Mouse (Mus musculus): ENCODE data around the gene Mpp6. TPM values are rescaled to one million over a fixed set of nuclear protein-coding genes. Genes with fewer than 3 reads are reported as not detected.

The Mpp6 gene
- polyA plus RNA-seq, 1 experiment from 2014 or later = 82.8 TPM

DNA sequence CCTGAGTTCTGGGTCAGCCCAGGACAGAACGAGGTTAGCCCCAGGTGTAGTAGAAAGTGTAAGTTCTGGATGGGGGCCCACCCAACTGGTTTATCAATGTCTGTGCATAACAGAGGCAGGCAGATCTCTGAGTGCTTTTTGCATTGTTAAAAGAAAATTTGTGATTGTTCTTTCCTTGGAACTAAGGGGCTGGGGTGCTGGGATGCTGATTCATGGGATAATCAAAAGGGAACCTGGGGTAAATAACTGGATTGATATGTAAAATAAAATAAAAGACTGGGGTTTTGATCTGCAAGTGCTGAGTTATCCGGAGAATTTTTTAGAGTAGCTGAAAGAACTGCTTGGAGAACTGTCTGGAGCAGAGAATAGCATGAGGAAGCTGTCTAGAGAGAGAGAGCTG is 14.2 kb downstream of the Mpp6 start:
- no peaks in the 10 kb centered on the region for H3K9me3 ChIP-seq (ENCODE audit: control insufficient read depth, low read length)
- no peak for ATAC-seq (ENCODE audit: insufficient number of reproducible peaks, low FRiP score, low TSS enrichment, low read depth)
- WGBS = 88% methylated on average over 2 of the region's 2 CpGs
- H3K4me3 ChIP-seq (ENCODE audit: low read depth, low read length) = no peak overlapping the region
- no peaks in the 10 kb centered on the region for H3K4me1 ChIP-seq (ENCODE audit: control insufficient read depth, insufficient read depth, low read length)
- no peak overlapping the region for H3K27ac ChIP-seq (replicated peaks; ENCODE audit: low read depth, low read length)
- H3K9ac ChIP-seq (ENCODE audit: low read length) = no peak overlapping the region
- H3K4me2 ChIP-seq (ENCODE audit: low read depth, severe bottlenecking) = no peak overlapping the region
- H3K27me3 ChIP-seq (ENCODE audit: control insufficient read depth, insufficient read depth, low read length) = no peaks in the 10 kb centered on the region
- no peaks in the 10 kb centered on the region; the same call in 1 of the 2 replicates for H3K36me3 ChIP-seq (ENCODE audit: control insufficient read depth, insufficient read depth, low read length)
- DNase-seq (ENCODE audit: low spot score) = no peak

GRCm38 (mm10) chr6:50126331-50126730 is 16.3 kb downstream of the Mpp6 start:
- Histone ChIP-seq H3K4me2 (ENCODE audit: low read depth, severe bottlenecking) (no peak overlapping the region), H3K9ac (ENCODE audit: low read length) (no peak overlapping the region), H3K4me3 (ENCODE audit: low read depth, low read length) (no peak overlapping the region), H3K27me3 (ENCODE audit: control insufficient read depth, insufficient read depth, low read length) (no peaks in the 10 kb centered on the region), H3K9me3 (ENCODE audit: control insufficient read depth, low read length) (no peaks in the 10 kb centered on the region), H3K36me3 (ENCODE audit: control insufficient read depth, insufficient read depth, low read length) (no peaks in the 10 kb centered on the region; the same call in 1 of the 2 replicates), H3K4me1 (ENCODE audit: control insufficient read depth, insufficient read depth, low read length) (no peaks in the 10 kb centered on the region), H3K27ac (replicated peaks; ENCODE audit: low read depth, low read length) (no peak overlapping the region)
- WGBS = 92% methylated on average over 2 of the region's 2 CpGs
- DNase-seq (ENCODE audit: low spot score) = no peak
- ATAC-seq (ENCODE audit: insufficient number of reproducible peaks, low FRiP score, low TSS enrichment, low read depth) = no peak

DNA sequence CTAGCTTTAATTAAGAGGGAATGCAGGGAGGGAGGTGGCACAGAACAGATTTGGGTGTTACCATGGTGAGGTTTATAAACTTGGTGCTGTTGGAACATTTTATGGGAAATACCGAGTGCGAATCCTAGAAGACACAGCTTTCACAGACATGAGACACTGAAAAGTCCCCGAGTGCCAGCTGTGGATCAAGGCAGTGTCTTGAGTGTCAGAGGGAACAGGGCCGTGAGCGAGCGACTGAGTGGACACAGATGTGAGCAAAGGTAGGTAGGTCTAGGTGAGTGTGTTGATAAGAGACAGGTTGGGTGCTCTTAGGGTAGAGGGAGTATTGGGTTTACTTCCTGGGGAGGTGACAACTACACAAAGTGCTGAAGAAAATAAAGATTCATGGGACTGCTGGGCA is 17.5 kb downstream of the Mpp6 start:
- DNase-seq (ENCODE audit: low spot score) (no peak), ATAC-seq (ENCODE audit: insufficient number of reproducible peaks, low FRiP score, low TSS enrichment, low read depth) (no peak)
- Histone ChIP-seq H3K36me3 (ENCODE audit: control insufficient read depth, insufficient read depth, low read length) (no peaks in the 10 kb centered on the region; the same call in 1 of the 2 replicates), H3K9ac (ENCODE audit: low read length) (no peak overlapping the region), H3K4me2 (ENCODE audit: low read depth, severe bottlenecking) (no peak overlapping the region), H3K9me3 (ENCODE audit: control insufficient read depth, low read length) (no peaks in the 10 kb centered on the region), H3K27me3 (ENCODE audit: control insufficient read depth, insufficient read depth, low read length) (no peaks in the 10 kb centered on the region), H3K4me1 (ENCODE audit: control insufficient read depth, insufficient read depth, low read length) (no peaks in the 10 kb centered on the region), H3K27ac (replicated peaks; ENCODE audit: low read depth, low read length) (no peak overlapping the region), H3K4me3 (ENCODE audit: low read depth, low read length) (no peak overlapping the region)
- WGBS = 98% methylated on average over 6 of the region's 6 CpGs

DNA sequence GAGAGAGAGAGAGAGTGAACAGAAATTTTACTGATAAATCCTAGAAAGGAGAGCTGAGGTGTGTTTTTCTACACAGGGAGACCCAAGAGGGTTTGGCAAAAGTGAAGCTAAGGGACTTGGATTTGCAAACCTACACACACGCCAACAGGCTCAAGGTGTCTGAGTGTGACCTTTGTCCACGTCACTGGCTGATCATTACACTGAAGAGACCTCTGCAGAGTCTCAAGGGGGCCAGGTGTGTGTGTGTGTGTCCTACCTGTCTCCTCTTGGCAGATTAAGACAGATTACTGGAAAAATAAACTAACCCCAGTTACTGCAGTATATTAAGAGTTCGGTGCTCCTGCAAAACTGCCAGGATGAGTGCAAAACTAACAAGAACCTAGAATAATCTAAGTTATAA is 27.6 kb downstream of the Mpp6 start:
- ATAC-seq (ENCODE audit: insufficient number of reproducible peaks, low FRiP score, low TSS enrichment, low read depth) = no peak

DNA sequence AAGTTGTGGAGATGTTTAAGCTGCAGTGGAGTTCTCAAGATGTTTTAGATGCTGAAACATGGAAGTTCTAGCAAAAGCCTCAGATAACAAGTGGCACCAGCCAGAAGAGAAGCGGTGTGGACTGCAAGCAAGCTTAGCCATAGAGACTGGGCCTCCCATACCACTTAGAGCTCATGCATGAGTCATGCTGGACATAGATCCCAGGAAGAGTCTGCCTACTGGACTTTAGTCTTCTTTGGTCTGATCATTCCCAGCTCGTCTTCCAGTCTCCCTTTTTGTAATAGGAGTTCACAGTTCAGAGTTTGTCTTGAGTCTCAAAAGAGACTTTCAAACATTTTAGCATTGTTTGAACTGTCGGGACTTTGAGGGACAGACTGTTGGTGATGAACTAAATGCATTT is 29.5 kb downstream of the Mpp6 start:
- Histone ChIP-seq H3K36me3 (ENCODE audit: control insufficient read depth, insufficient read depth, low read length) (no peaks in the 10 kb centered on the region), H3K4me3 (ENCODE audit: low read depth, low read length) (no peak overlapping the region), H3K4me2 (ENCODE audit: low read depth, severe bottlenecking) (no peak overlapping the region), H3K4me1 (ENCODE audit: control insufficient read depth, insufficient read depth, low read length) (no peaks in the 10 kb centered on the region), H3K27me3 (ENCODE audit: control insufficient read depth, insufficient read depth, low read length) (no peaks in the 10 kb centered on the region), H3K9me3 (ENCODE audit: control insufficient read depth, low read length) (no peaks in the 10 kb centered on the region), H3K27ac (replicated peaks; ENCODE audit: low read depth, low read length) (no peak overlapping the region), H3K9ac (ENCODE audit: low read length) (no peak overlapping the region)
- no peak for ATAC-seq (ENCODE audit: insufficient number of reproducible peaks, low FRiP score, low TSS enrichment, low read depth)
- DNase-seq (ENCODE audit: low spot score) = no peak
- WGBS = 92% methylated on average over 3 of the region's 3 CpGs

More for the DNA sequence above, 27.6 kb downstream of the Mpp6 start:
- no peak for DNase-seq (ENCODE audit: low spot score)
- H3K27ac ChIP-seq (replicated peaks; ENCODE audit: low read depth, low read length) = no peak overlapping the region
- no peaks in the 10 kb centered on the region for H3K4me1 ChIP-seq (ENCODE audit: control insufficient read depth, insufficient read depth, low read length)
- no peaks in the 10 kb centered on the region for H3K36me3 ChIP-seq (ENCODE audit: control insufficient read depth, insufficient read depth, low read length)
- no peak overlapping the region for H3K9ac ChIP-seq (ENCODE audit: low read length)
- H3K4me3 ChIP-seq (ENCODE audit: low read depth, low read length) = no peak overlapping the region
- 78% methylated on average over 3 of the region's 3 CpGs for WGBS
- H3K4me2 ChIP-seq (ENCODE audit: low read depth, severe bottlenecking) = no peak overlapping the region
- no peaks in the 10 kb centered on the region for H3K27me3 ChIP-seq (ENCODE audit: control insufficient read depth, insufficient read depth, low read length)
- H3K9me3 ChIP-seq (ENCODE audit: control insufficient read depth, low read length) = no peaks in the 10 kb centered on the region

- H3K27ac ChIP-seq (replicated peaks; ENCODE audit: low read depth, low read length) = no peak overlapping the region
- H3K9ac ChIP-seq (ENCODE audit: low read length) = no peak overlapping the region
- no peaks in the 10 kb centered on the region for H3K4me1 ChIP-seq (ENCODE audit: control insufficient read depth, insufficient read depth, low read length)
- no peaks in the 10 kb centered on the region for H3K27me3 ChIP-seq (ENCODE audit: control insufficient read depth, insufficient read depth, low read length)
- H3K4me3 ChIP-seq (ENCODE audit: low read depth, low read length) = no peak overlapping the region
- H3K9me3 ChIP-seq (ENCODE audit: control insufficient read depth, low read length) = no peaks in the 10 kb centered on the region
- no peak for DNase-seq (ENCODE audit: low spot score)
- H3K36me3 ChIP-seq (ENCODE audit: control insufficient read depth, insufficient read depth, low read length) = no peaks in the 10 kb centered on the region
- no peak overlapping the region for H3K4me2 ChIP-seq (ENCODE audit: low read depth, severe bottlenecking)
- no peak for ATAC-seq (ENCODE audit: insufficient number of reproducible peaks, low FRiP score, low TSS enrichment, low read depth)
Observed at GRCm38 (mm10) chr6:50146158-50146557, 36.1 kb downstream of the Mpp6 start.

DNA sequence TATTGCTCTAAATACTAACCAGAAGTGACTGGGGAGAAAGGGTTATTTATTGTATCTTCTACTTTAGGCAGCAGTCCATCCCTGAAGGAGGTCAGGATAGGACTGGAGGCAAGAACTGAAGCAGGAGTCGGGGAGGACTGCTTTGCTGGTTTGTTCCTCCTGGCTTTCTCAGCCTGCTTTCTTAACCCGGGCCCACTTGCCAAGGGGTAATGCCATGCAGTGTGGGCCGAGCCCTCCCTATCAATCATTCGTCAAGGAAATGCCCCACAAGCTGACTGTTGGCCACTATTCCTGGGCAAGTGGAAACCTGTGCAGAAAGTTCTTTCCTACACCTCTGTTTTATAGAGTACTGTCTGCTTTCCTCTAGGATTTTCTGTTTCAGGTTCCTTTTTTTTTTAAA is 39.3 kb downstream of the Mpp6 start:
- WGBS = 80% methylated on average over 4 of the region's 4 CpGs
- H3K9me3 ChIP-seq (ENCODE audit: control insufficient read depth, low read length) = no peaks in the 10 kb centered on the region
- no peak overlapping the region for H3K27ac ChIP-seq (replicated peaks; ENCODE audit: low read depth, low read length)
- no peak overlapping the region for H3K4me3 ChIP-seq (ENCODE audit: low read depth, low read length)
- H3K4me1 ChIP-seq (ENCODE audit: control insufficient read depth, insufficient read depth, low read length) = no peaks in the 10 kb centered on the region
- H3K27me3 ChIP-seq (ENCODE audit: control insufficient read depth, insufficient read depth, low read length) = no peaks in the 10 kb centered on the region
- DNase-seq (ENCODE audit: low spot score) (no peak), ATAC-seq (ENCODE audit: insufficient number of reproducible peaks, low FRiP score, low TSS enrichment, low read depth) (no peak)
- no peak overlapping the region for H3K9ac ChIP-seq (ENCODE audit: low read length)
- no peak overlapping the region for H3K4me2 ChIP-seq (ENCODE audit: low read depth, severe bottlenecking)
- no peaks in the 10 kb centered on the region for H3K36me3 ChIP-seq (ENCODE audit: control insufficient read depth, insufficient read depth, low read length)

GRCm38 (mm10) chr6:50159842-50160241 is 49.8 kb downstream of the Mpp6 start:
- no peaks in the 10 kb centered on the region for H3K27me3 ChIP-seq (ENCODE audit: control insufficient read depth, insufficient read depth, low read length)
- ATAC-seq (ENCODE audit: insufficient number of reproducible peaks, low FRiP score, low TSS enrichment, low read depth) = no peak

GRCm38 (mm10) chr6:50163013-50163412 is 53.0 kb downstream of the Mpp6 start:
- 91% methylated on average over 3 of the region's 3 CpGs for WGBS

More at GRCm38 (mm10) chr6:50159842-50160241, 49.8 kb downstream of the Mpp6 start:
- Histone ChIP-seq H3K4me3 (ENCODE audit: low read depth, low read length) (no peak overlapping the region), H3K9ac (ENCODE audit: low read length) (no peak overlapping the region), H3K4me2 (ENCODE audit: low read depth, severe bottlenecking) (no peak overlapping the region), H3K9me3 (ENCODE audit: control insufficient read depth, low read length) (no peaks in the 10 kb centered on the region), H3K4me1 (ENCODE audit: control insufficient read depth, insufficient read depth, low read length) (no peaks in the 10 kb centered on the region), H3K36me3 (ENCODE audit: control insufficient read depth, insufficient read depth, low read length) (no peaks in the 10 kb centered on the region), H3K27ac (replicated peaks; ENCODE audit: low read depth, low read length) (no peak overlapping the region)
- 95% methylated on average over 6 of the region's 6 CpGs for WGBS
- DNase-seq (ENCODE audit: low spot score) = no peak

More at GRCm38 (mm10) chr6:50163013-50163412, 53.0 kb downstream of the Mpp6 start:
- H3K9me3 ChIP-seq (ENCODE audit: control insufficient read depth, low read length) = no peaks in the 10 kb centered on the region
- H3K27me3 ChIP-seq (ENCODE audit: control insufficient read depth, insufficient read depth, low read length) = no peaks in the 10 kb centered on the region
- H3K4me2 ChIP-seq (ENCODE audit: low read depth, severe bottlenecking) = no peak overlapping the region
- H3K9ac ChIP-seq (ENCODE audit: low read length) = no peak overlapping the region
- ATAC-seq (ENCODE audit: insufficient number of reproducible peaks, low FRiP score, low TSS enrichment, low read depth) = no peak
- H3K4me3 ChIP-seq (ENCODE audit: low read depth, low read length) = no peak overlapping the region
- no peaks in the 10 kb centered on the region for H3K36me3 ChIP-seq (ENCODE audit: control insufficient read depth, insufficient read depth, low read length)
- no peak for DNase-seq (ENCODE audit: low spot score)
- no peak overlapping the region for H3K27ac ChIP-seq (replicated peaks; ENCODE audit: low read depth, low read length)
- H3K4me1 ChIP-seq (ENCODE audit: control insufficient read depth, insufficient read depth, low read length) = no peaks in the 10 kb centered on the region

Data from limb, embryonic 11.5 days (tissue).